Comparison of ENCODE assay signal across 8 mouse cellular contexts in genomic region chrX:85319193-85319592, GRCm38 (mm10).
DNase-seq lines count a peak whose midpoint lies in the region; ATAC-seq lines count a peak whose summit lies in the region.

No protein-coding gene starts in this region.

- H3K4me3 ChIP-seq in hindbrain, embryonic 11.5 days (ENCODE audit: low read depth, low read length): no peak overlapping the region
- no peak overlapping the region for H3K4me3 ChIP-seq in hindbrain, embryonic 12.5 days
- H3K4me3 ChIP-seq in midbrain, embryonic 14.5 days (replicated peaks; ENCODE audit: low read depth, low read length): no peak overlapping the region
- no peak overlapping the region for H3K4me3 ChIP-seq in midbrain, embryonic 11.5 days (ENCODE audit: low read depth, low read length)

- H3K4me2 ChIP-seq in hindbrain, embryonic 11.5 days (replicated peaks; ENCODE audit: low read depth, low read length): no peak overlapping the region
- H3K4me2 ChIP-seq in hindbrain, embryonic 12.5 days (replicated peaks): no peak overlapping the region
- no peak overlapping the region for H3K4me2 ChIP-seq in midbrain, embryonic 14.5 days (ENCODE audit: low read length)
- H3K4me2 ChIP-seq in midbrain, embryonic 11.5 days: no peak overlapping the region

- no peak overlapping the region for H3K9ac ChIP-seq in hindbrain, embryonic 11.5 days (ENCODE audit: low read depth, low read length)
- H3K9ac ChIP-seq in hindbrain, embryonic 12.5 days: no peak overlapping the region
- no peak overlapping the region for H3K9ac ChIP-seq in midbrain, embryonic 14.5 days (replicated peaks; ENCODE audit: low read length)
- H3K9ac ChIP-seq in midbrain, embryonic 11.5 days (ENCODE audit: low read length): no peak overlapping the region

- no peaks in the 10 kb centered on the region for H3K27me3 ChIP-seq in hindbrain, embryonic 11.5 days (ENCODE audit: control insufficient read depth, insufficient read depth, low read length)
- H3K27me3 ChIP-seq in hindbrain, embryonic 12.5 days: no peaks in the 10 kb centered on the region
- H3K27me3 ChIP-seq in midbrain, embryonic 14.5 days (ENCODE audit: control insufficient read depth, insufficient read depth, low read length): no peaks in the 10 kb centered on the region
- no peaks in the 10 kb centered on the region for H3K27me3 ChIP-seq in midbrain, embryonic 11.5 days (ENCODE audit: control insufficient read depth, insufficient read depth, low read length)

- no peaks in the 10 kb centered on the region for H3K36me3 ChIP-seq in hindbrain, embryonic 11.5 days (ENCODE audit: control insufficient read depth, insufficient read depth, low read length)
- no peaks in the 10 kb centered on the region for H3K36me3 ChIP-seq in hindbrain, embryonic 12.5 days
- H3K36me3 ChIP-seq in midbrain, embryonic 14.5 days (ENCODE audit: control insufficient read depth, insufficient read depth, low read length): no peaks in the 10 kb centered on the region
- H3K36me3 ChIP-seq in midbrain, embryonic 11.5 days (ENCODE audit: control insufficient read depth, insufficient read depth, low read length): no peaks in the 10 kb centered on the region

- no peaks in the 10 kb centered on the region for H3K4me1 ChIP-seq in hindbrain, embryonic 11.5 days (replicated peaks; ENCODE audit: control insufficient read depth, insufficient read depth, low read length)
- H3K4me1 ChIP-seq in hindbrain, embryonic 12.5 days: no peaks in the 10 kb centered on the region
- no peaks in the 10 kb centered on the region for H3K4me1 ChIP-seq in midbrain, embryonic 14.5 days (ENCODE audit: control insufficient read depth, insufficient read depth, low read length)
- H3K4me1 ChIP-seq in midbrain, embryonic 11.5 days (ENCODE audit: control insufficient read depth, insufficient read depth, low read length): no peaks in the 10 kb centered on the region

- H3K27ac ChIP-seq in hindbrain, embryonic 11.5 days (ENCODE audit: low read depth, low read length): no peak overlapping the region
- H3K27ac ChIP-seq in hindbrain, embryonic 12.5 days: no peak overlapping the region
- no peak overlapping the region for H3K27ac ChIP-seq in midbrain, embryonic 14.5 days (replicated peaks; ENCODE audit: low read depth, low read length)
- no peak overlapping the region for H3K27ac ChIP-seq in midbrain, embryonic 11.5 days (ENCODE audit: low read depth, low read length)

- no peaks in the 10 kb centered on the region for H3K9me3 ChIP-seq in hindbrain, embryonic 11.5 days (ENCODE audit: control insufficient read depth, low read length)
- no peaks in the 10 kb centered on the region for H3K9me3 ChIP-seq in hindbrain, embryonic 12.5 days (replicated peaks)
- H3K9me3 ChIP-seq in midbrain, embryonic 14.5 days (ENCODE audit: control insufficient read depth, low read length): no peaks in the 10 kb centered on the region
- H3K9me3 ChIP-seq in midbrain, embryonic 11.5 days (ENCODE audit: control insufficient read depth, low read length): no peaks in the 10 kb centered on the region

- ATAC-seq in hindbrain, embryonic 11.5 days (ENCODE audit: low FRiP score): no peak
- no peak for ATAC-seq in hindbrain, embryonic 12.5 days (ENCODE audit: low FRiP score)
- ATAC-seq in midbrain, embryonic 14.5 days (ENCODE audit: low FRiP score, low TSS enrichment): no peak
- ATAC-seq in midbrain, embryonic 11.5 days (ENCODE audit: low FRiP score): no peak

- DNase-seq in hindbrain, embryonic 11.5 days (ENCODE audit: low spot score): peak; percentile 23
- DNase-seq in midbrain, embryonic 14.5 days: peak; percentile 73
- DNase-seq in midbrain, embryonic 11.5 days (ENCODE audit: low spot score, missing footprints): no peak
- DNase-seq in adipocyte (ENCODE audit: low spot score): peak; percentile 8
- DNase-seq in induced T-regulatory cell, adult 2 months (ENCODE audit: low read depth): peak; percentile 0
- no peak for DNase-seq in urinary bladder, adult 2 months (ENCODE audit: low spot score)
- no peak for DNase-seq in urinary bladder, postnatal 10 days (ENCODE audit: low spot score)

- WGBS in hindbrain, embryonic 11.5 days: 48% methylated on average over 1 of the region's 1 CpGs
- 45% methylated on average over 1 of the region's 1 CpGs for WGBS in hindbrain, embryonic 12.5 days
- 40% methylated on average over 1 of the region's 1 CpGs for WGBS in midbrain, embryonic 14.5 days
- 40% methylated on average over 1 of the region's 1 CpGs for WGBS in midbrain, embryonic 11.5 days

Comparison
In these comparisons a context has a peak if more than half of its experiments do, and no peak if none do; other contexts are left out.
1. DNase-seq: peak in hindbrain, embryonic 11.5 days (single experiment), midbrain, embryonic 14.5 days (single experiment), adipocyte (single experiment) and induced T-regulatory cell, adult 2 months (single experiment); none in midbrain, embryonic 11.5 days (single experiment), urinary bladder, adult 2 months (single experiment) and urinary bladder, postnatal 10 days (single experiment).